Mouse (Mus musculus): ENCODE data around the gene Mansc1. TPM values are rescaled to one million over a fixed set of nuclear protein-coding genes. Genes with fewer than 3 reads are reported as not detected.

Mansc1 gene
- polyA plus RNA-seq, 1 experiment from 2014 or later, result 5.8 TPM

GRCm38 (mm10) chr6:134567986-134568556 lies 64.2 kb downstream of the Mansc1 start:
- no peak overlapping the region for H3K4me3 ChIP-seq (ENCODE audit: low read length)
- no peaks in the 10 kb centered on the region for H3K27me3 ChIP-seq (ENCODE audit: control insufficient read depth, insufficient read depth, low read length)
- H3K36me3 ChIP-seq (ENCODE audit: control insufficient read depth, insufficient read depth, low read length), result no peaks in the 10 kb centered on the region
- no peak for ATAC-seq (ENCODE audit: low FRiP score, low TSS enrichment)
- H3K4me2 ChIP-seq (replicated peaks; ENCODE audit: low read depth, low read length), result no peak overlapping the region
- no peak overlapping the region for H3K9ac ChIP-seq (ENCODE audit: low read depth, low read length)
- H3K27ac ChIP-seq (ENCODE audit: low read depth, low read length), result no peak overlapping the region
- no peaks in the 10 kb centered on the region for H3K9me3 ChIP-seq (ENCODE audit: control insufficient read depth, low read length)
- 72% methylated on average over 5 of the region's 5 CpGs for WGBS
- H3K4me1 ChIP-seq (ENCODE audit: control insufficient read depth, insufficient read depth, low read length), result peaks cover 16% of the 10 kb centered on the region

GRCm38 (mm10) chr6:134566818-134567485 lies 65.3 kb downstream of the Mansc1 start, which contains the start of gene Lrp6:
Lrp6 (minus strand) TSS chr6:134566965.
- ATAC-seq (ENCODE audit: low FRiP score, low TSS enrichment), result peak; percentile 93
- Histone ChIP-seq H3K27ac (ENCODE audit: low read depth, low read length) (peak within 1 kb of the TSS; percentile 99), H3K4me2 (replicated peaks; ENCODE audit: low read depth, low read length) (peak within 1 kb of the TSS; percentile 77), H3K4me3 (ENCODE audit: low read length) (peak within 1 kb of the TSS; percentile 97), H3K4me1 (ENCODE audit: control insufficient read depth, insufficient read depth, low read length) (peaks cover 19% of the 10 kb centered on the region), H3K9me3 (ENCODE audit: control insufficient read depth, low read length) (no peaks in the 10 kb centered on the region), H3K27me3 (ENCODE audit: control insufficient read depth, insufficient read depth, low read length) (no peaks in the 10 kb centered on the region), H3K36me3 (ENCODE audit: control insufficient read depth, insufficient read depth, low read length) (no peaks in the 10 kb centered on the region), H3K9ac (ENCODE audit: low read depth, low read length) (peak within 1 kb of the TSS; percentile 99)
- under 1% methylated on average over 64 of the region's 99 CpGs for WGBS

- under 1% methylated on average over 40 of the region's 64 CpGs for WGBS
- peak overlapping the region; percentile 77 for H3K4me2 ChIP-seq (replicated peaks; ENCODE audit: low read depth, low read length)
Measured at GRCm38 (mm10) chr6:134566248-134566817, 66.0 kb downstream of the Mansc1 start.

GRCm38 (mm10) chr6:134565606-134566247 lies 66.6 kb downstream of the Mansc1 start:
- H3K27me3 ChIP-seq (ENCODE audit: control insufficient read depth, insufficient read depth, low read length), result no peaks in the 10 kb centered on the region
- peak overlapping the region; percentile 97 for H3K4me3 ChIP-seq (ENCODE audit: low read length)
- no peaks in the 10 kb centered on the region for H3K9me3 ChIP-seq (ENCODE audit: control insufficient read depth, low read length)
- ATAC-seq (ENCODE audit: low FRiP score, low TSS enrichment), result no peak
- H3K36me3 ChIP-seq (ENCODE audit: control insufficient read depth, insufficient read depth, low read length), result no peaks in the 10 kb centered on the region
- H3K4me2 ChIP-seq (replicated peaks; ENCODE audit: low read depth, low read length), result peak overlapping the region; percentile 77
- peak overlapping the region; percentile 99 for H3K9ac ChIP-seq (ENCODE audit: low read depth, low read length)
- 1% methylated on average over 19 of the region's 19 CpGs for WGBS
- H3K27ac ChIP-seq (ENCODE audit: low read depth, low read length), result peak overlapping the region; percentile 99
- peaks cover 20% of the 10 kb centered on the region for H3K4me1 ChIP-seq (ENCODE audit: control insufficient read depth, insufficient read depth, low read length)

More at GRCm38 (mm10) chr6:134566248-134566817, 66.0 kb downstream of the Mansc1 start:
- Histone ChIP-seq H3K4me1 (ENCODE audit: control insufficient read depth, insufficient read depth, low read length) (peaks cover 20% of the 10 kb centered on the region), H3K36me3 (ENCODE audit: control insufficient read depth, insufficient read depth, low read length) (no peaks in the 10 kb centered on the region), H3K27ac (ENCODE audit: low read depth, low read length) (peak overlapping the region; percentile 99), H3K4me3 (ENCODE audit: low read length) (peak overlapping the region; percentile 97), H3K27me3 (ENCODE audit: control insufficient read depth, insufficient read depth, low read length) (no peaks in the 10 kb centered on the region), H3K9me3 (ENCODE audit: control insufficient read depth, low read length) (no peaks in the 10 kb centered on the region), H3K9ac (ENCODE audit: low read depth, low read length) (peak overlapping the region; percentile 99)
- peak; percentile 74 for ATAC-seq (ENCODE audit: low FRiP score, low TSS enrichment)

- Histone ChIP-seq H3K27ac (ENCODE audit: low read depth, low read length) (no peak overlapping the region), H3K36me3 (ENCODE audit: control insufficient read depth, insufficient read depth, low read length) (no peaks in the 10 kb centered on the region), H3K27me3 (ENCODE audit: control insufficient read depth, insufficient read depth, low read length) (no peaks in the 10 kb centered on the region), H3K9me3 (ENCODE audit: control insufficient read depth, low read length) (no peaks in the 10 kb centered on the region), H3K4me3 (ENCODE audit: low read length) (peak overlapping the region; percentile 97; the same call in 1 of the 2 replicates), H3K9ac (ENCODE audit: low read depth, low read length) (no peak overlapping the region), H3K4me2 (replicated peaks; ENCODE audit: low read depth, low read length) (peak overlapping the region; percentile 77), H3K4me1 (ENCODE audit: control insufficient read depth, insufficient read depth, low read length) (peaks cover 20% of the 10 kb centered on the region)
- WGBS, result 14% methylated on average over 2 of the region's 2 CpGs
- ATAC-seq (ENCODE audit: low FRiP score, low TSS enrichment), result no peak
Measured at GRCm38 (mm10) chr6:134564539-134564938, 67.7 kb downstream of the Mansc1 start.

- H3K36me3 ChIP-seq (ENCODE audit: control insufficient read depth, insufficient read depth, low read length), result no peaks in the 10 kb centered on the region
- no peak overlapping the region for H3K27ac ChIP-seq (ENCODE audit: low read depth, low read length)
- no peak overlapping the region for H3K4me2 ChIP-seq (replicated peaks; ENCODE audit: low read depth, low read length)
- H3K4me1 ChIP-seq (ENCODE audit: control insufficient read depth, insufficient read depth, low read length), result peaks cover 32% of the 10 kb centered on the region
- 72% methylated on average over 3 of the region's 3 CpGs for WGBS
- no peaks in the 10 kb centered on the region for H3K9me3 ChIP-seq (ENCODE audit: control insufficient read depth, low read length)
- H3K9ac ChIP-seq (ENCODE audit: low read depth, low read length), result no peak overlapping the region
- no peak overlapping the region for H3K4me3 ChIP-seq (ENCODE audit: low read length)
- ATAC-seq (ENCODE audit: low FRiP score, low TSS enrichment), result no peak
- H3K27me3 ChIP-seq (ENCODE audit: control insufficient read depth, insufficient read depth, low read length), result no peaks in the 10 kb centered on the region
Measured at GRCm38 (mm10) chr6:134559635-134560034, 72.7 kb downstream of the Mansc1 start.

Other genes starting within 250 kb of the Mansc1 start
- 8.8 and 9.9 TPM in 2 replicates for gene Bcl2l14, start 236.2 kb downstream of the Mansc1 start, polyA plus RNA-seq (2014; fragmentation: Nextera tagmentation; extraction: Ambion mirVana)
- 32.6 and 49.7 TPM in 2 replicates for gene Lrp6, start 65.5 kb downstream of the Mansc1 start, polyA plus RNA-seq (2014; fragmentation: Nextera tagmentation; extraction: Ambion mirVana)
- gene Borcs5, start 7.0 kb upstream of the Mansc1 start, polyA plus RNA-seq (2014; fragmentation: Nextera tagmentation; extraction: Ambion mirVana), result 16.2 and 18.2 TPM in 2 replicates
- gene Dusp16, start 160.1 kb upstream of the Mansc1 start, polyA plus RNA-seq (2014; fragmentation: Nextera tagmentation; extraction: Ambion mirVana), result 8.6 and 12.3 TPM in 2 replicates
- 1.7 and 2.0 TPM in 2 replicates for gene Crebl2, start 197.7 kb upstream of the Mansc1 start, polyA plus RNA-seq (2014; fragmentation: Nextera tagmentation; extraction: Ambion mirVana)

Data from kidney, embryonic 14.5 days (tissue).